Mouse (Mus musculus) c-Kit-negative CD71-positive TER-119-positive erythroid progenitor cells, embryonic 14.5 days (primary cell): ENCODE data around the gene Brdt.

Experiments used
- DNase-seq: peaks from one replicate; pipeline ENCODE4 v3.0.0-alpha.2; 2013; ENCODE audit warnings: low read depth, low spot score

The Brdt gene

GRCm38 (mm10) chr5:107330916-107331421 lies at the start of gene Brdt:
Gene Brdt (plus strand): TSS chr5:107331159.
- no peak for DNase-seq

GRCm38 (mm10) chr5:107282561-107283307 lies 48.2 kb upstream of the Brdt start:
- no peak for DNase-seq

GRCm38 (mm10) chr5:107283935-107284524 lies 46.9 kb upstream of the Brdt start:
- DNase-seq: no peak

GRCm38 (mm10) chr5:107285563-107285962 lies 45.4 kb upstream of the Brdt start:
- no peak for DNase-seq

DNA sequence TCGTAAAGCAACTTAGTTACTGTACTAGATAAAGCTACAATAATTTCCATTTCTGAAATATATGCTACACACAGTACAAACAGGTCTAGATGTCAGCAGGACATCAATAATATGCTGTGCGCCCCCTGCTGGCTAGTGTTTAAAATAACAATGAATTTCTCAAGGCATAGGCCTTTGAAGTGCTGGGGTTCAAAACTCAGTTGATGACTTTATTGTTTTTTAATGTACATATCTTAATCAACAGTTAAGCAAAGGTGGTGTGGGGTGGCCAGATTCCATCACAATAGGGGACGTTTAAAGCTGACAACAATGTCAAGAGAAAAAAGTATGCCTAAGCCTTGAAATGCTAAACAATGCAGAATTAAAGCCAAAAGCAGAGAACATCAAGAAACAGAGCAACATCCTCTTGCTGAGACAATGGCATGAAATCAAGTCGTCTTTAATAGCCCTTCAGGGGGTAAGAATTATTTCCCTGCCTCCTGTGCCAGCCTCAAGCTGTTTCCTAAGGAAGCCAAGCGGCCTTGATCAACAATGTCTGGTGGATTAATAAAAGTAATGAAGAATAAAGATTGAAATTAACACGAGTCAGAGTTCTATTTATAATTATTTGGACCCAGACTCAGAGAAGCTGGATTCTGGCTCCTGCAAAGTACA lies 43.6 kb upstream of the Brdt start:
- DNase-seq: peak; percentile 55

DNA sequence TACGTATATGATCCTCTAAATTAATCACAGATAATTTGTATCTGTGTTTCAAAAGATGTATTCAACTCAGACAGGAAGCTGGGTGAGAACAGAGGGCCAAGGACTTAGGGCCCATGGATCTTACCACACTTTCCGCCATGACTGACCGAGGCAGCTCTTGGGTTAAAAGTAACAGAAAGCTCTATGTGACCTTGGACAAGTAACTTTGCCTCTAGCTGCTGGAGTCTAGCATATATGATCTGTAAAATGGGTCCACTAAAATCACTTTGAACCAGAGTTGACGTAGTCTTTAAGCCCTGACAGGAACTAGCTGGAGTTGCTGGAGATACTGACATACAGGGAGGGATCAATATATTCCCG lies 43.1 kb upstream of the Brdt start:
- no peak for DNase-seq

GRCm38 (mm10) chr5:107288427-107289233 lies 42.3 kb upstream of the Brdt start:
- no peak for DNase-seq

- DNase-seq: no peak
Observed at GRCm38 (mm10) chr5:107289234-107289764, 41.7 kb upstream of the Brdt start, which contains the start of gene Tgfbr3. Gene Tgfbr3 (minus strand): TSS chr5:107289629.

- DNase-seq: no peak
Observed at GRCm38 (mm10) chr5:107289986-107290385, 41.0 kb upstream of the Brdt start.

DNA sequence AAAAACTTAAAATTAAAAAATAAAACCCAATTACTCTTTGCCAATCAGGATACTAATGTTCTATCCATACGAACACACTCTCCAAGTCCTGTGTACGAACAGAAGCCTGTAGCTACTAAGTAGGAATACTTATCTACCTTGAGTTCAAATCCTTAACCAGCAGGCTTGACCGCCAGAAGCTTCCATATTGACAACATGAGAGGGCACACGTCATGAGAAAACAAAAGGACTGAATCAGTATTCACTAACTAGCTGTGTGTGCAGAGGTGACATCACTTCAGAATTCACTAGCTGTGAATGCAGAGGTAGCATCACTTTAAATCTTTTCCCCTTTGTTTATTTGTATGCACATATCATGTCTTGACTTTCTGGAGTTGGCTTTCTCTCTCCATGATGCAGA lies 36.9 kb upstream of the Brdt start:
- no peak for DNase-seq

- no peak for DNase-seq
Observed at GRCm38 (mm10) chr5:107295061-107295816, 35.7 kb upstream of the Brdt start.

DNA sequence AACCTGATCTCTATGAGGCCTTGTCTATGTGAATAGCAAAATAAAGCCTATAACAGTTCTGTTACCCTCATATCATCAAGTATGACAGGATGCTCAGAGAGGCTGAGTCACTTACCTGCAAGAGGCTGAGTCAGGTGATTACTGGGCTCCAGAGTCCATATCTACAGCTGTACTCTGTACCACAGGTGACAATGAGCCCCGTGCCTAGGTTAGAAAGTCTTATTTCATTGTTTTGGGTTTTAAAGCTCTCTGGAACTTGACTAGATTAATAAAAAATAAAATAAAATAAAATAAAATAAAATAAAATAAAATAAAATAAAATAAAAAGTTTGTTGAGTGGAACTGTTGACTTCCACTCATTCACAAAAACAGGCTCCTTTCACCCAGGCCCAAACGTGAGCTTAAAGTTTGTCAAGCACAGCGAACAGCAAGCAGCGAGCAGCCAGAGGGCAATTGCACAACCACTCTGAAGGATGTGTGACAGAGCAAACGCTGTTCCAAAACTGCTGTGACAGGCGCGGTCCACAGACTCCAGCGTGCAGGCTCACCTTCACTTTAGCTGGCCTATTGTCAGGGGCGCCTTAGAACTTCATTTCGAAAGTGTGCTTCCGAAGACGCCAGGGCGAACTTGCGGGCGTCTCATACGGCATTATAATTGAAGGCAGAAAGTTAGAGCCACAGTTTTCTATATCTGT lies 35.0 kb upstream of the Brdt start:
- no peak for DNase-seq

- no peak for DNase-seq
Observed at GRCm38 (mm10) chr5:107296512-107297322, 34.2 kb upstream of the Brdt start.

DNA sequence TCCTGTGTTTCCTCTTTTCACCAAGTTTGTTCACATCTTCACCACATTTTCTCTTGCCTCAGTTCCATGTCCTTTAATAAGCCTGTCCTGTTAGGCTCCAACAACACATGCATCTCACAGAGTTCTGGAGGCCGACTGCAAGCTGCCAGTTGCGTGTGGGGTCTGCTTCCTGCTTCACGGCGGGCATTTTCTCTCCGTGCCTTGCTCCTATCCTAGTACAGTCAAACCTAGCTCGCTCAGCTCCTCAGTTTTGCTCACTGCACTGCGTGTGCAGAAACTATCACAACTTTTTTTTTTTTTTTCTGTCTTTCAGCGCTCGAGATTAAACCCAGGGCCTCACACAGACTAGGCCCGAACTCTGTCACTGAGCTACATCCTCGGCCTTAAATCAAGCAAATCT lies 32.1 kb upstream of the Brdt start:
- no peak for DNase-seq

GRCm38 (mm10) chr5:107303350-107303861 lies 27.6 kb upstream of the Brdt start:
- no peak for DNase-seq

GRCm38 (mm10) chr5:107304117-107304825 lies 26.7 kb upstream of the Brdt start:
- DNase-seq: no peak

- DNase-seq: no peak
Observed at GRCm38 (mm10) chr5:107307432-107307831, 23.5 kb upstream of the Brdt start.

DNA sequence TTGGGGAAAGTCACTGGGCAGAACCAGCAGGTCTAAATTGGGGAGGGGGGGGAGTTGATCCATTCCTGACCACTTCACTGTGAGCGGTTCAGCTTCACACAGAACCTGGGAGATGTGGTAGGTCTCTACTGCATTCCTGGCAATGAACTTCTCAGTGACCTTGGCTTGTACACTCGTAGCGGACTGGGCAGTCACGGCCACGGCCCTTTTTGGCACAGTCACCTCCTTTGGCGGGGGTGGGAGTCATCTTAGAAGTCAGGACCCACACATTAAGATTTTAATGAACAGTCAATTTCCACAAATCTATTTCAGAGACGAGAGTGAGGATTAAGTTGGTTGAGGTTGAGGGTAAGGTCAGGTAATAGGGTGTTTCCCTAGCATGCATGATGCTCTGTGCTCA lies 13.8 kb upstream of the Brdt start:
- no peak for DNase-seq
